Mouse (Mus musculus): Measurements from ENCODE around the gene Bpifb3. TPM values are rescaled to one million over a fixed set of nuclear protein-coding genes. Genes with fewer than 3 reads are reported as not detected.

Gene Bpifb3
- polyA plus RNA-seq, 1 experiment: not detected

GRCm38 (mm10) chr2:153914151-153914550 is 3.9 kb upstream of the Bpifb3 start:
- WGBS: 42% methylated on average over 5 of the region's 5 CpGs
- no peak overlapping the region for H3K27ac ChIP-seq (ENCODE audit: insufficient read depth, low read depth, low read length)
- no peaks in the 10 kb centered on the region for H3K4me1 ChIP-seq (ENCODE audit: control insufficient read depth, insufficient read depth, low read length)
- H3K27me3 ChIP-seq (replicated peaks; ENCODE audit: control insufficient read depth, insufficient read depth, low read length): no peaks in the 10 kb centered on the region
- no peak overlapping the region for H3K4me3 ChIP-seq (ENCODE audit: insufficient read depth, low read depth, low read length)
- DNase-seq: peak; percentile 8
- H3K36me3 ChIP-seq (ENCODE audit: control insufficient read depth, insufficient read depth, low read length): no peaks in the 10 kb centered on the region
- TF ChIP-seq POLR2A (IDR thresholded peaks at IDR 0.05; ENCODE audit: low read depth, low read length) (no peak), CTCF (conservative IDR thresholded peaks at IDR 0.05; ENCODE audit: insufficient read depth, insufficient read length, low read depth, low read length) (no peak)

DNA sequence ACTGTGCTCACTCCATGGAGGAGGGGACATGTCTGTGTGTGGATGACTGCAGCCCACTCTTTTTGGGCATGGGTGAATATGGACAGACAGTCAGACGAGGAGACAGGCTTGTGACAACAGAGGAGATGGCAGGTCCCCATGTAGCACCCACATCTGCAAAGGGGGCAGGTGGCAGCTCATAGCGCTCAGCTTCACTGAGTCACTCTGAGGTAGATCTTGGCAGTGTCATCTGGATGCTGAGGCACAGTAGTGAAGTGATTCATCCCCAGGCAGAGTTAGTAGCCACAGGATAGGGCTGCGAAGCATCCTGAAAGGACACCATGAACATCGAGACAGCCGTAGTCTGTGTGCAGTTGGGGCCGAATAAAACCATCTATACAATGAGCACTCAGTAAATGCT is 3.2 kb downstream of the Bpifb3 start:
- Histone ChIP-seq H3K27me3 (replicated peaks; ENCODE audit: control insufficient read depth, insufficient read depth, low read length) (no peaks in the 10 kb centered on the region), H3K4me1 (ENCODE audit: control insufficient read depth, insufficient read depth, low read length) (no peaks in the 10 kb centered on the region), H3K4me3 (ENCODE audit: insufficient read depth, low read depth, low read length) (no peak overlapping the region), H3K27ac (ENCODE audit: insufficient read depth, low read depth, low read length) (no peak overlapping the region), H3K36me3 (ENCODE audit: control insufficient read depth, insufficient read depth, low read length) (no peaks in the 10 kb centered on the region)
- no peak for DNase-seq
- 84% methylated on average over 6 of the region's 6 CpGs for WGBS
- TF ChIP-seq CTCF (conservative IDR thresholded peaks at IDR 0.05; ENCODE audit: insufficient read depth, insufficient read length, low read depth, low read length) (no peak), POLR2A (IDR thresholded peaks at IDR 0.05; ENCODE audit: low read depth, low read length) (no peak)

- Histone ChIP-seq H3K4me1 (ENCODE audit: control insufficient read depth, insufficient read depth, low read length) (no peaks in the 10 kb centered on the region), H3K27me3 (replicated peaks; ENCODE audit: control insufficient read depth, insufficient read depth, low read length) (no peaks in the 10 kb centered on the region), H3K27ac (ENCODE audit: insufficient read depth, low read depth, low read length) (no peak overlapping the region), H3K4me3 (ENCODE audit: insufficient read depth, low read depth, low read length) (no peak overlapping the region), H3K36me3 (ENCODE audit: control insufficient read depth, insufficient read depth, low read length) (no peaks in the 10 kb centered on the region)
- TF ChIP-seq CTCF (conservative IDR thresholded peaks at IDR 0.05; ENCODE audit: insufficient read depth, insufficient read length, low read depth, low read length): peak; percentile 86
- TF ChIP-seq POLR2A (IDR thresholded peaks at IDR 0.05; ENCODE audit: low read depth, low read length): no peak
- peak; percentile 25 for DNase-seq
- WGBS: 36% methylated on average over 3 of the region's 3 CpGs
These were observed 11.9 kb downstream of the Bpifb3 start for GRCm38 (mm10) chr2:153929871-153930413.

GRCm38 (mm10) chr2:153931125-153931524 is 13.1 kb downstream of the Bpifb3 start:
- H3K27ac ChIP-seq (ENCODE audit: insufficient read depth, low read depth, low read length): no peak overlapping the region
- DNase-seq: no peak
- no peaks in the 10 kb centered on the region for H3K36me3 ChIP-seq (ENCODE audit: control insufficient read depth, insufficient read depth, low read length)
- 78% methylated on average over 6 of the region's 6 CpGs for WGBS
- no peak overlapping the region for H3K4me3 ChIP-seq (ENCODE audit: insufficient read depth, low read depth, low read length)
- no peaks in the 10 kb centered on the region for H3K4me1 ChIP-seq (ENCODE audit: control insufficient read depth, insufficient read depth, low read length)
- TF ChIP-seq CTCF (conservative IDR thresholded peaks at IDR 0.05; ENCODE audit: insufficient read depth, insufficient read length, low read depth, low read length) (no peak), POLR2A (IDR thresholded peaks at IDR 0.05; ENCODE audit: low read depth, low read length) (no peak)
- H3K27me3 ChIP-seq (replicated peaks; ENCODE audit: control insufficient read depth, insufficient read depth, low read length): no peaks in the 10 kb centered on the region

GRCm38 (mm10) chr2:153933311-153933710 is 15.3 kb downstream of the Bpifb3 start:
- H3K36me3 ChIP-seq (ENCODE audit: control insufficient read depth, insufficient read depth, low read length): no peaks in the 10 kb centered on the region
- H3K4me1 ChIP-seq (ENCODE audit: control insufficient read depth, insufficient read depth, low read length): no peaks in the 10 kb centered on the region
- TF ChIP-seq CTCF (conservative IDR thresholded peaks at IDR 0.05; ENCODE audit: insufficient read depth, insufficient read length, low read depth, low read length): no peak
- TF ChIP-seq POLR2A (IDR thresholded peaks at IDR 0.05; ENCODE audit: low read depth, low read length): no peak
- no peak overlapping the region for H3K4me3 ChIP-seq (ENCODE audit: insufficient read depth, low read depth, low read length)
- H3K27me3 ChIP-seq (replicated peaks; ENCODE audit: control insufficient read depth, insufficient read depth, low read length): no peaks in the 10 kb centered on the region
- WGBS: 63% methylated on average over 6 of the region's 6 CpGs
- DNase-seq: no peak
- H3K27ac ChIP-seq (ENCODE audit: insufficient read depth, low read depth, low read length): no peak overlapping the region

DNA sequence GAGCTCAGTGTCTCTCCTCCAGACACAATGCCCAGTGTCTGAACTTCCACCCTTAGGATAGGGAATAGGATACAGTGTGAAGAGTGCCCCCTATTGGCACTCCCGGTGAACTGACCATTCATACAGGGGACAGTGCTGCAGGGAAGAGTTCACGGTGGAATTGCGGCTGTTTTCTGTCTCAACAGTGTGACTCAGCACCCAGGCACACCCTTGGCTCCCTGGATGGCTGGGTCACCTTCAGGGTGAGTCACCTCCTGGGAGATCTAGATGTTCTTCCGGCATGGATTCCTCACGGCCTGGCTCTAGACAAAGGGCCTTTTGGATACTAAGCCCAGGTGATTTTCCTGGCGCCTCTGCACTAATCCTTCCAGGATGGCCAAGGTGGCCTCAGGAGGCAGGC is 17.3 kb downstream of the Bpifb3 start:
- WGBS: 90% methylated on average over 6 of the region's 6 CpGs
- Histone ChIP-seq H3K36me3 (ENCODE audit: control insufficient read depth, insufficient read depth, low read length) (no peaks in the 10 kb centered on the region), H3K4me3 (ENCODE audit: insufficient read depth, low read depth, low read length) (no peak overlapping the region), H3K4me1 (ENCODE audit: control insufficient read depth, insufficient read depth, low read length) (no peaks in the 10 kb centered on the region), H3K27ac (ENCODE audit: insufficient read depth, low read depth, low read length) (no peak overlapping the region), H3K27me3 (replicated peaks; ENCODE audit: control insufficient read depth, insufficient read depth, low read length) (no peaks in the 10 kb centered on the region)
- DNase-seq: no peak
- TF ChIP-seq POLR2A (IDR thresholded peaks at IDR 0.05; ENCODE audit: low read depth, low read length) (no peak), CTCF (conservative IDR thresholded peaks at IDR 0.05; ENCODE audit: insufficient read depth, insufficient read length, low read depth, low read length) (no peak)

DNA sequence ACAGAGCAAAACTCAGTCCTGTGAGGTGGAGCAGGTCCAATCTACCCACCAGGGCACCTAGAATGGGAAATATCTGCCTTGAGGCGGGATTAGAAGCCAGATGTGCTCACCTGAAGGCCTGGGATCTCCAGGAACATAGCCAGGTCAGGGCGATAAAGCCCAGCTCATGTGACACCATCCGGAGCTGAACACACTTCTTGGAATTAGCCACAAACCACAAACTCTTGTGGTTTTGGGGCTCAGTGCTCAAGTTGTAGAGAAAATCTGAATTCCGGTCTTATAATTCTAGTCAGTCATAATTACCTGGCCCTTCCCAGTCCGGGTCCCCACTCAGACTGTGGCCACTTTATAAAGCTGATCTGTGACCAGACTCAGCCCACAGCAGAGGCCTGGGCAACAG is 19.8 kb downstream of the Bpifb3 start, which contains the start of gene Bpifb4:
Bpifb4 (plus strand) TSS at position 370 of the 400 bp plus-strand sequence.
- H3K27ac ChIP-seq (ENCODE audit: insufficient read depth, low read depth, low read length): no peak within 1 kb of the TSS
- no peaks in the 10 kb centered on the region for H3K27me3 ChIP-seq (replicated peaks; ENCODE audit: control insufficient read depth, insufficient read depth, low read length)
- DNase-seq: no peak
- no peak within 1 kb of the TSS for H3K4me3 ChIP-seq (ENCODE audit: insufficient read depth, low read depth, low read length)
- H3K4me1 ChIP-seq (ENCODE audit: control insufficient read depth, insufficient read depth, low read length): no peaks in the 10 kb centered on the region
- WGBS: 81% methylated on average over 5 of the region's 5 CpGs
- no peaks in the 10 kb centered on the region for H3K36me3 ChIP-seq (ENCODE audit: control insufficient read depth, insufficient read depth, low read length)
- TF ChIP-seq POLR2A (IDR thresholded peaks at IDR 0.05; ENCODE audit: low read depth, low read length): no peak
- no peak for TF ChIP-seq CTCF (conservative IDR thresholded peaks at IDR 0.05; ENCODE audit: insufficient read depth, insufficient read length, low read depth, low read length)
